Mouse (Mus musculus): ENCODE measurements around the gene Tgm1. TPM values are rescaled to one million over a fixed set of nuclear protein-coding genes. Genes with fewer than 3 reads are reported as not detected.

The Tgm1 gene
- polyA plus RNA-seq, 1 experiment, result 5.1 TPM

GRCm38 (mm10) chr14:55730531-55731032, 16.9 kb upstream of the Tgm1 start:
- no peak for TF ChIP-seq POLR2A (IDR thresholded peaks at IDR 0.05; ENCODE audit: borderline replicate concordance, control insufficient read depth, low read depth, low read length)
- TF ChIP-seq CTCF (IDR thresholded peaks at IDR 0.05; ENCODE audit: control insufficient read depth, insufficient read depth, low read length), result no peak
- H3K4me1 ChIP-seq (ENCODE audit: control insufficient read depth, insufficient read depth, low read length), result peaks cover 4% of the 10 kb centered on the region
- WGBS, result 83% methylated on average over 7 of the region's 7 CpGs

GRCm38 (mm10) chr14:55730116-55730515, 16.4 kb upstream of the Tgm1 start:
- WGBS, result 79% methylated on average over 7 of the region's 7 CpGs
- no peak for TF ChIP-seq CTCF (IDR thresholded peaks at IDR 0.05; ENCODE audit: control insufficient read depth, insufficient read depth, low read length)
- TF ChIP-seq POLR2A (IDR thresholded peaks at IDR 0.05; ENCODE audit: borderline replicate concordance, control insufficient read depth, low read depth, low read length), result no peak
- H3K4me3 ChIP-seq (replicated peaks; ENCODE audit: control insufficient read depth, low read depth, low read length), result no peak overlapping the region
- no peak overlapping the region for H3K27ac ChIP-seq (ENCODE audit: control insufficient read depth, insufficient read depth, low read depth, low read length, poor library complexity)
- H3K4me1 ChIP-seq (ENCODE audit: control insufficient read depth, insufficient read depth, low read length), result peaks cover 4% of the 10 kb centered on the region

More at GRCm38 (mm10) chr14:55730531-55731032, 16.9 kb upstream of the Tgm1 start:
- Histone ChIP-seq H3K27ac (ENCODE audit: control insufficient read depth, insufficient read depth, low read depth, low read length, poor library complexity) (no peak overlapping the region), H3K4me3 (replicated peaks; ENCODE audit: control insufficient read depth, low read depth, low read length) (no peak overlapping the region)

GRCm38 (mm10) chr14:55727889-55728685, 14.4 kb upstream of the Tgm1 start:
- WGBS, result 44% methylated on average over 8 of the region's 8 CpGs
- TF ChIP-seq POLR2A (IDR thresholded peaks at IDR 0.05; ENCODE audit: borderline replicate concordance, control insufficient read depth, low read depth, low read length), result no peak
- no peak for TF ChIP-seq CTCF (IDR thresholded peaks at IDR 0.05; ENCODE audit: control insufficient read depth, insufficient read depth, low read length)
- H3K4me3 ChIP-seq (replicated peaks; ENCODE audit: control insufficient read depth, low read depth, low read length), result no peak overlapping the region
- H3K4me1 ChIP-seq (ENCODE audit: control insufficient read depth, insufficient read depth, low read length), result peaks cover 10% of the 10 kb centered on the region
- H3K27ac ChIP-seq (ENCODE audit: control insufficient read depth, insufficient read depth, low read depth, low read length, poor library complexity), result peak overlapping the region; percentile 50; the same call in 1 of the 2 replicates

- no peak overlapping the region for H3K27ac ChIP-seq (ENCODE audit: control insufficient read depth, insufficient read depth, low read depth, low read length, poor library complexity)
- TF ChIP-seq POLR2A (IDR thresholded peaks at IDR 0.05; ENCODE audit: borderline replicate concordance, control insufficient read depth, low read depth, low read length), result no peak
- no peak for TF ChIP-seq CTCF (IDR thresholded peaks at IDR 0.05; ENCODE audit: control insufficient read depth, insufficient read depth, low read length)
- peaks cover 12% of the 10 kb centered on the region for H3K4me1 ChIP-seq (ENCODE audit: control insufficient read depth, insufficient read depth, low read length)
- no peak overlapping the region for H3K4me3 ChIP-seq (replicated peaks; ENCODE audit: control insufficient read depth, low read depth, low read length)
Measured at GRCm38 (mm10) chr14:55726261-55726660, 12.5 kb upstream of the Tgm1 start.

GRCm38 (mm10) chr14:55724411-55724871, 10.7 kb upstream of the Tgm1 start:
- Histone ChIP-seq H3K4me1 (ENCODE audit: control insufficient read depth, insufficient read depth, low read length) (peaks cover 12% of the 10 kb centered on the region), H3K27ac (ENCODE audit: control insufficient read depth, insufficient read depth, low read depth, low read length, poor library complexity) (peak overlapping the region; percentile 78; the same call in 1 of the 2 replicates), H3K4me3 (replicated peaks; ENCODE audit: control insufficient read depth, low read depth, low read length) (peak overlapping the region; percentile 21)
- TF ChIP-seq POLR2A (IDR thresholded peaks at IDR 0.05; ENCODE audit: borderline replicate concordance, control insufficient read depth, low read depth, low read length), result no peak
- no peak for TF ChIP-seq CTCF (IDR thresholded peaks at IDR 0.05; ENCODE audit: control insufficient read depth, insufficient read depth, low read length)
- 4% methylated on average over 8 of the region's 8 CpGs for WGBS

GRCm38 (mm10) chr14:55723433-55723832, 9.7 kb upstream of the Tgm1 start:
- no peak for TF ChIP-seq POLR2A (IDR thresholded peaks at IDR 0.05; ENCODE audit: borderline replicate concordance, control insufficient read depth, low read depth, low read length)
- no peak for TF ChIP-seq CTCF (IDR thresholded peaks at IDR 0.05; ENCODE audit: control insufficient read depth, insufficient read depth, low read length)
- peaks cover 12% of the 10 kb centered on the region for H3K4me1 ChIP-seq (ENCODE audit: control insufficient read depth, insufficient read depth, low read length)
- WGBS, result 63% methylated on average over 7 of the region's 7 CpGs
- H3K4me3 ChIP-seq (replicated peaks; ENCODE audit: control insufficient read depth, low read depth, low read length), result no peak overlapping the region
- 0 out of 2 replicates have a peak overlapping the region, but pooled peaks have one; percentile 16 for H3K27ac ChIP-seq (ENCODE audit: control insufficient read depth, insufficient read depth, low read depth, low read length, poor library complexity)

GRCm38 (mm10) chr14:55722438-55722945, 8.8 kb upstream of the Tgm1 start:
- H3K4me3 ChIP-seq (replicated peaks; ENCODE audit: control insufficient read depth, low read depth, low read length), result peak overlapping the region; percentile 93
- no peak for TF ChIP-seq CTCF (IDR thresholded peaks at IDR 0.05; ENCODE audit: control insufficient read depth, insufficient read depth, low read length)
- no peak for TF ChIP-seq POLR2A (IDR thresholded peaks at IDR 0.05; ENCODE audit: borderline replicate concordance, control insufficient read depth, low read depth, low read length)
- peaks cover 8% of the 10 kb centered on the region for H3K4me1 ChIP-seq (ENCODE audit: control insufficient read depth, insufficient read depth, low read length)
- WGBS, result 8% methylated on average over 8 of the region's 8 CpGs
- H3K27ac ChIP-seq (ENCODE audit: control insufficient read depth, insufficient read depth, low read depth, low read length, poor library complexity), result peak overlapping the region; percentile 30; the same call in 1 of the 2 replicates

- Histone ChIP-seq H3K27ac (ENCODE audit: control insufficient read depth, insufficient read depth, low read depth, low read length, poor library complexity) (peak within 1 kb of the TSS; percentile 83), H3K4me3 (replicated peaks; ENCODE audit: control insufficient read depth, low read depth, low read length) (peak within 1 kb of the TSS; percentile 93), H3K4me1 (ENCODE audit: control insufficient read depth, insufficient read depth, low read length) (peaks cover 8% of the 10 kb centered on the region)
- TF ChIP-seq CTCF (IDR thresholded peaks at IDR 0.05; ENCODE audit: control insufficient read depth, insufficient read depth, low read length), result peak; percentile 97
- TF ChIP-seq POLR2A (IDR thresholded peaks at IDR 0.05; ENCODE audit: borderline replicate concordance, control insufficient read depth, low read depth, low read length), result peak; percentile 73; the same call in 1 of the 2 replicates
- under 1% methylated on average over 50 of the region's 50 CpGs for WGBS
Measured at GRCm38 (mm10) chr14:55721700-55722437, 8.1 kb upstream of the Tgm1 start, which contains the start of gene Rabggta. Gene Rabggta (minus strand): TSS chr14:55722263.

Measured in bone marrow, adult 2 months (tissue).